Mouse (Mus musculus) kidney, adult 10 weeks (tissue): ENCODE measurements around the gene Olfr834. TPM values are rescaled to one million over a fixed set of nuclear protein-coding genes. Genes with fewer than 3 reads are reported as not detected.

ENCODE experiments used
- polyA plus RNA-seq: library from polyadenylated mRNA; stranded (reverse); fragments of 350-450 nt; fragmentation: Illumina TruSeq; extraction: RNeasy Lipid Tissue Mini Kit (QIAGEN cat#74804); gene quantifications from one replicate; pipeline ENCODE4 v1.2.3, GENCODE M21; 2014; ENCODE audit warnings: low read depth, low replicate concordance

Olfr834 gene
- polyA plus RNA-seq, result not detected

DNA sequence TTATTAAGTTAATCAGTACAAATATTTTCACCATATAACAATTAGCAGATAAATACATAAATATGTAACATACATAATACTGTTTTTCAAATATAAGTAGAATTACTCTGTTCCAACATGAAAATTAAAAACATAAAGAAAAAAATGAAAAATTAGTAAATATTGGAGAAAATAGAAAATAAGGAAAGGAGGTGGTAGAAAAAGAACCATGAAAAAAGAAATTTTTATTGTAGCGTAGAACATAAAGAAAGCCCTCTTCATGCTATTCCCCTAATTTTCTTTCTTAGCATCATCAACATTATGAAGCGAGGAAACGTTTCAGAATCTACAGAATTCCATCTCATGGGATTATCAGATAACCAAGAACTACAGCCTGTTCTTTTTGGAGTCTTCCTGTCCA, at the start of gene Olfr834:
Gene Olfr834 (plus strand): TSS at position 301 of the 400 bp plus-strand sequence.

DNA sequence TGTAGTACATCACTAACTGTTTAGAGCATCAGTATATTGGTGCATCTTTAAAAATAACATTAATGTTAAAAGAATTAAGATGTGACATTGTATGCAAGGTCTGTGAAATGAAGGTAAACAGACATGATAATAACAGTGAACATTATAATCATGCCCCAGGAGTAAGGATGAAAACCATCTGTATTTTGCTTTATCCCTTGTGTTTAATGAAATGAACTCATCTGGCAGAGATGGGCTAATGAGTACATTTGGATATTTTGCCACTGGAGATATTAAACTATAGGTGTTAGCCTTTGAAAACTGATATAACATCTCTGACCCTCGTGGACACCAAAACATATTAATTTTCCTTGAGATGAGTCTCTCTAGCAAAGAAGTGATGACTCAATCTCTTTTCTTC, 44.6 kb downstream of the Olfr834 start, which contains the start of gene Olfr835:
Gene Olfr835 (plus strand): TSS at position 301 of the 400 bp plus-strand sequence.

Other genes starting within 250 kb of the Olfr834 start
- gene Olfr24, start 224.0 kb upstream of the Olfr834 start, polyA plus RNA-seq, result not detected
- gene Olfr828, start 168.5 kb upstream of the Olfr834 start, polyA plus RNA-seq, result not detected
- gene Olfr829, start 133.1 kb upstream of the Olfr834 start, polyA plus RNA-seq, result not detected
- gene Olfr830, start 113.3 kb upstream of the Olfr834 start, polyA plus RNA-seq, result not detected
- gene Olfr832, start 50.9 kb upstream of the Olfr834 start, polyA plus RNA-seq, result not detected
- gene Olfr835, start 44.7 kb downstream of the Olfr834 start, polyA plus RNA-seq, result not detected
- gene Olfr836, start 132.4 kb downstream of the Olfr834 start, polyA plus RNA-seq, result not detected
- gene Olfr837, start 148.3 kb downstream of the Olfr834 start, polyA plus RNA-seq, result not detected
- gene Olfr839-ps1, start 189.3 kb downstream of the Olfr834 start, polyA plus RNA-seq, result not detected